ENCODE assay signal across 8 mouse cellular contexts in genomic region chr6:136857873-136858260, GRCm38 (mm10). TPM values are rescaled to one million over a fixed set of nuclear protein-coding genes. Genes with fewer than 3 reads are reported as not detected.
DNase-seq lines count a peak whose midpoint lies in the region; ATAC-seq and TF ChIP-seq lines count a peak whose summit lies in the region.
"Had no signal": no experiment of that assay in that cellular context is flagged by ENCODE, and none has a peak within 500 bp of the region (broad histone marks: within the 10 kb centered on the region; RNA-seq: fewer than 3 reads in every experiment).

No protein-coding gene starts in this region.

- peaks cover 14% of the 10 kb centered on the region; the same call in 1 of the 2 replicates for H3K27me3 ChIP-seq in E14TG2a.4 (ENCODE audit: insufficient read depth, low read length)
- H3K27me3 ChIP-seq in liver, embryonic 16.5 days (ENCODE audit: control insufficient read depth, insufficient read depth, low read depth, low read length), result no peaks in the 10 kb centered on the region
- no peaks in the 10 kb centered on the region for H3K27me3 ChIP-seq in cerebellum, adult 2 months (ENCODE audit: control insufficient read depth, insufficient read depth, low read length)

- peak overlapping the region; percentile 92 for H3K9ac ChIP-seq in liver, embryonic 16.5 days (ENCODE audit: low read depth, low read length)

- intact Hi-C loops in left cerebral cortex, postnatal 25 days (cut with DNase I), result no loop called here

- peak overlapping the region; percentile 74 for H3K4me2 ChIP-seq in liver, embryonic 16.5 days (ENCODE audit: low read depth, low read length)

- no peaks in the 10 kb centered on the region for H3K9me3 ChIP-seq in E14TG2a.4 (ENCODE audit: low read length)
- no peaks in the 10 kb centered on the region for H3K9me3 ChIP-seq in liver, embryonic 16.5 days (replicated peaks; ENCODE audit: control insufficient read depth, low read length)

- no peaks in the 10 kb centered on the region for H3K36me3 ChIP-seq in E14TG2a.4 (ENCODE audit: insufficient read depth, low read length)
- peaks cover 13% of the 10 kb centered on the region for H3K36me3 ChIP-seq in liver, embryonic 16.5 days (ENCODE audit: control insufficient read depth, insufficient read depth)

- H3K4me1 ChIP-seq in E14TG2a.4 (replicated peaks; ENCODE audit: low read depth, low read length), result peaks cover 14% of the 10 kb centered on the region
- peaks cover 41% of the 10 kb centered on the region for H3K4me1 ChIP-seq in liver, embryonic 16.5 days (ENCODE audit: control insufficient read depth, low read depth, low read length)
- no peaks in the 10 kb centered on the region for H3K4me1 ChIP-seq in cerebellum, adult 2 months (ENCODE audit: control insufficient read depth, insufficient read depth, low read length)

- peak; percentile 33 for ATAC-seq in common myeloid progenitor, adult 5-6 weeks (replicated peaks; ENCODE audit: low read depth, poor library complexity, severe bottlenecking)
- peak; percentile 6 to 12; a peak in 2 of 4 replicates for ATAC-seq in hematopoietic stem cell, adult 5-6 weeks (replicated peaks in 1 of 2; ENCODE audit: insufficient read depth in 1 of 2, low FRiP score in 2 of 2, low TSS enrichment in 1 of 2, low read depth in 1 of 2, poor library complexity in 2 of 2, severe bottlenecking in 2 of 2)
- ATAC-seq in liver, embryonic 16.5 days (ENCODE audit: low read depth), result peak; percentile 61

- peak overlapping the region; percentile 100 for H3K27ac ChIP-seq in liver, embryonic 16.5 days (ENCODE audit: low read length)
- no peak overlapping the region for H3K27ac ChIP-seq in cerebellum, adult 2 months (ENCODE audit: insufficient read depth, low read length)

- DNase-seq in cerebellum, adult 2 months, result no peak
- no peak for DNase-seq in layer of hippocampus, adult 11-12 months (ENCODE audit: low spot score)
- DNase-seq in left cerebral cortex, postnatal 25 days (ENCODE audit: low spot score in 2 of 2), result no peak

- WGBS in liver, embryonic 16.5 days (ENCODE audit: insufficient replicate concordance), result 4% methylated on average over 11 of the region's 11 CpGs
- 71% methylated on average over 11 of the region's 11 CpGs for WGBS in cerebellum, adult 2 months

- TF ChIP-seq POLR2A in cerebellum, adult 2 months (IDR thresholded peaks at IDR 0.05; ENCODE audit: borderline replicate concordance, insufficient read depth, low read length), result no peak

- TF ChIP-seq CTCF in E14TG2a.4 (conservative IDR thresholded peaks at IDR 0.05; ENCODE audit: low read length), result no peak
- TF ChIP-seq CTCF in cerebellum, adult 2 months (IDR thresholded peaks at IDR 0.05; ENCODE audit: borderline replicate concordance, insufficient read depth, low read depth, low read length), result no peak

- 0 out of 2 replicates have a peak overlapping the region, but pooled peaks have one; percentile 52 for H3K4me3 ChIP-seq in E14TG2a.4 (replicated peaks; ENCODE audit: low read length)
- peak overlapping the region; percentile 83 for H3K4me3 ChIP-seq in liver, embryonic 16.5 days (ENCODE audit: low read depth, low read length)
- no peak overlapping the region for H3K4me3 ChIP-seq in cerebellum, adult 2 months (replicated peaks; ENCODE audit: insufficient read depth, low read depth, low read length)

RNA-seq across cellular contexts. Expression of gene Art4, which starts 0.3 kb away (rescaled TPM):
- 11.3 and 14.2 TPM in 2 replicates for total RNA-seq in common myeloid progenitor, adult 5-6 weeks (2017)
- total RNA-seq in hematopoietic stem cell, adult 5-6 weeks (2017), result 28.5 and 34.5 TPM in 2 replicates
- polyA plus RNA-seq in liver, embryonic 16.5 days (2015; fragmentation: Nextera tagmentation; extraction: Ambion mirVana), result 28.1 and 28.3 TPM in 2 replicates
- 0.16 and 0.29 TPM in 2 replicates for polyA plus RNA-seq in cerebellum, adult 2 months (2012; rRNA removed)
- total RNA-seq in left cerebral cortex, postnatal 25 days (2021), result under 1 TPM in 1 of 2 experiments, not detected in 1; 0.14 TPM

RNA-seq across cellular contexts. Expression of gene Mgp, which starts 17.8 kb away (rescaled TPM):
- not detected in 2 replicates for total RNA-seq in common myeloid progenitor, adult 5-6 weeks (2017)
- not detected in 2 replicates for total RNA-seq in hematopoietic stem cell, adult 5-6 weeks (2017)
- 3.3 and 4.8 TPM in 2 replicates for polyA plus RNA-seq in liver, embryonic 16.5 days (2015; fragmentation: Nextera tagmentation; extraction: Ambion mirVana)
- polyA plus RNA-seq in cerebellum, adult 2 months (2012; rRNA removed), result 93.7 and 131 TPM in 2 replicates
- total RNA-seq in left cerebral cortex, postnatal 25 days (2021), result 10 to 100 TPM; 43.5 to 46.0 TPM

RNA-seq across cellular contexts. Expression of gene Smco3, which starts 22.6 kb away (rescaled TPM):
- 0.82 TPM in 1 of 2 replicates, not detected in the other for total RNA-seq in common myeloid progenitor, adult 5-6 weeks (2017)
- 0.31 TPM in 1 of 2 replicates, not detected in the other for total RNA-seq in hematopoietic stem cell, adult 5-6 weeks (2017)
- not detected in 2 replicates for polyA plus RNA-seq in liver, embryonic 16.5 days (2015; fragmentation: Nextera tagmentation; extraction: Ambion mirVana)
- polyA plus RNA-seq in cerebellum, adult 2 months (2012; rRNA removed), result 7.8 and 8.8 TPM in 2 replicates
- total RNA-seq in left cerebral cortex, postnatal 25 days (2021), result 1 to 10 TPM; 4.4 to 5.0 TPM
- polyA plus RNA-seq: limb, embryonic 11.5 days had no signal

RNA-seq across cellular contexts. Expression of gene Wbp11, which starts 29.8 kb away (rescaled TPM):
- total RNA-seq in common myeloid progenitor, adult 5-6 weeks (2017), result 54.6 and 101 TPM in 2 replicates
- 48.6 and 59.2 TPM in 2 replicates for total RNA-seq in hematopoietic stem cell, adult 5-6 weeks (2017)
- 46.1 and 47.3 TPM in 2 replicates for polyA plus RNA-seq in liver, embryonic 16.5 days (2015; fragmentation: Nextera tagmentation; extraction: Ambion mirVana)
- polyA plus RNA-seq in cerebellum, adult 2 months (2012; rRNA removed), result 57.0 and 68.4 TPM in 2 replicates
- total RNA-seq in left cerebral cortex, postnatal 25 days (2021), result 100 to 1,000 TPM; 124 to 125 TPM

RNA-seq across cellular contexts. Expression of gene BC049715, which starts 30.4 kb away (rescaled TPM):
- total RNA-seq in common myeloid progenitor, adult 5-6 weeks (2017), result 1.5 and 3.2 TPM in 2 replicates
- 1.8 and 3.9 TPM in 2 replicates for total RNA-seq in hematopoietic stem cell, adult 5-6 weeks (2017)
- polyA plus RNA-seq in liver, embryonic 16.5 days (2015; fragmentation: Nextera tagmentation; extraction: Ambion mirVana), result 0.59 and 0.98 TPM in 2 replicates
- 0.38 and 0.74 TPM in 2 replicates for polyA plus RNA-seq in cerebellum, adult 2 months (2012; rRNA removed)
- 1 to 10 TPM; 1.9 to 2.8 TPM for total RNA-seq in left cerebral cortex, postnatal 25 days (2021)

Comparison
In these comparisons a context has a peak if more than half of its experiments do, and no peak if none do; other contexts are left out.
1. ATAC-seq: peak in every context shown above with its lines; median percentile 61 in liver, embryonic 16.5 days; 33 in common myeloid progenitor, adult 5-6 weeks; 9 in hematopoietic stem cell, adult 5-6 weeks.
2. RNA of gene Art4, which starts 0.3 kb away (total RNA-seq): 28.5 to 34.5 TPM in hematopoietic stem cell, adult 5-6 weeks and 11.3 to 14.2 TPM in common myeloid progenitor, adult 5-6 weeks; 0.14 TPM in left cerebral cortex, postnatal 25 days; every median in the first group is over 10 times any median in the second.
3. RNA of gene Mgp, which starts 17.8 kb away (total RNA-seq): 43.5 to 46.0 TPM in left cerebral cortex, postnatal 25 days; not detected in common myeloid progenitor, adult 5-6 weeks and not detected in hematopoietic stem cell, adult 5-6 weeks; every median in the first group is over 10 times any median in the second.